Mouse (Mus musculus) mouse trophoblast stem cell (cell line): ENCODE results near the gene Ptpn23.
"Not testable (repeated sequence)": the region's sequence is repeated elsewhere in the genome, so short reads cannot be mapped to it uniquely, and the experiment has no call there.

Experiments used
- in situ Hi-C, 2 experiments: fragments of 300-500 bp; cut with MseI, MboI; formaldehyde crosslinking; loops; 2 replicates in 1 of 2; 3 replicates in 1 of 2; pipeline ENCODE4 v1.15.1; 2025

Ptpn23 gene

GRCm38 (mm10) chr9:110384369-110384929 is 23.6 kb downstream of the Ptpn23 start:
- in situ Hi-C loops, result no loop called here

- in situ Hi-C loops, result no loop called here
These were observed 26.7 kb downstream of the Ptpn23 start for GRCm38 (mm10) chr9:110381292-110381691.

- in situ Hi-C loops, result no loop called here
These were observed 27.4 kb downstream of the Ptpn23 start for GRCm38 (mm10) chr9:110380662-110381061.

DNA sequence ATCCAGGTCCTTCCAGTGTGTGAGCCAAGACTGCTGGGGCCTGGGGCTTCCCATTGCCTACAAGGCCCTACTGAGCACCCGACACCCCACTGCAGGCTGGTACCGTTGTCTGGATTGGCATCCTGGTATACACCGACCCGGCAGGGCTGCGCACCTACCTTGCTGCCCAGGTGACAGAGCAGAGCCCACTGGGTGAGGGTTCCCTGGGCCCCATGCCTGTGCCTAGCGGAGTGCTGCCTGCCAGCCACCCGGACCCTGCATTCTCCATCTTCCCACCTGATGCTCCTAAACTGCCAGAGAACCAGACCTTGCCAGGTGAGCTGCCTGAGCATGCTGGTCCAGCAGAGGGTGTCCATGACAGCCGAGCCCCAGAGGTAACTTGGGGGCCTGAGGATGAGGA is 28.7 kb downstream of the Ptpn23 start:
- in situ Hi-C loops, result no loop called here

GRCm38 (mm10) chr9:110377655-110378054 is 30.4 kb downstream of the Ptpn23 start:
- in situ Hi-C loops, result not testable (repeated sequence)

DNA sequence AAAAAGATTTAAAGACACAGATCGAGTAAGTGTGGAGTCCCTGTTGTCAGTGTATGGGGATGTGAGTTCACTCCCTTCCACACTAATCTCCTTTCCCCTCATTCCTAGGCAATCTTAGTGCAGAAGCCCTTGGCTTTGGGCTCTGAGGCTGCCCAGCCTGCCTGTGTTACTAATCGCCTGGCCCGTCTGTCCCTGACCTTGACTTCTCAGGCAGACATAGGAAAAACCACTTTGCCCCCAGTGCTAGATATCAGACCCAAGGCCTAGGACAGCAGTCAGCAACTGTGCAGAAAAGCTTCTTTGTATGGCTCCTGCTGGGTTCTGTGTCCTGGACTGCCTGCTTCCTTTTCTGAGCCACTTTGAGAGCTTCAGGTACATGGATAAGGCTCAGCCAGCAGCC is 32.3 kb downstream of the Ptpn23 start:
- in situ Hi-C loops, result no loop called here

DNA sequence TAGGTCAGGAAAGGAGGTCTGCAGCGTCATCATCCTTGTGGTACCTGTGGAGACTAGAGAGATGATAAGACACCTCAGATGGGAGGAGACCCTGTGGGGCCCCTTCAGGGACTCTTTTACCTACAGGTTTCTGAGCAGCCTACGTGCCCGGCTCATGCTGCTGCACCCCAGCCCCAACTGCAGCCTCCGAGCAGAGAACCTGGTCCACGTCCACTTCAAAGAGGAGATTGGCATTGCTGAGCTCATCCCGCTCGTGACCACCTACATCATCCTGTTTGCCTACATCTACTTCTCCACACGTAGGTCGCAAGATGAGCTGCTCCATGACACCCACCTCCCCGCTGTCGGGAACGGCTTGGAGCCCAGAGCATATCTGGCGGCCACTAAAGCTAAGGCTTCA is 34.1 kb downstream of the Ptpn23 start:
- in situ Hi-C loops, result no loop called here

GRCm38 (mm10) chr9:110369860-110370259 is 38.2 kb downstream of the Ptpn23 start:
- in situ Hi-C loops, result no loop called here

DNA sequence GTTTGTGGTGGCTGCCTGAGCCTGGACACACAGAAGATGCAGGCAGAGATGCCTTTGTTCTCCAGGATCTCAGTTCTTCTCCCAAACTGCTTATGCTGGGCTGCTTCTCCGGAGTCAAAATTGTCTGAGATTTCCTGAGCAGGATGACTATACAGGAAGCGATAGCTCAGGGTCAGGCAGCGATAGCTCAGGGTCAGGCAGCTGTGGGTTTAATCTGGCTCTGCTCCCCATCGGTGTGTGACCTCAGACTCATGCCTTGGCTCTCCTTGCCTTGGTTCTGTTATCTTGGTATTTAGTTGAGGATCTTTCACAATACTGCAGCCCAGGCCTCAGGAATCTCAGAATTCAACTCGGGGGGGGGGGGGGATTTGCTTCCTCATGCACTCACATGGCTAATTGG is 41.3 kb downstream of the Ptpn23 start:
- in situ Hi-C loops, result no loop called here

- in situ Hi-C loops, result no loop called here
These were observed 45.7 kb downstream of the Ptpn23 start for GRCm38 (mm10) chr9:110362337-110362736.

DNA sequence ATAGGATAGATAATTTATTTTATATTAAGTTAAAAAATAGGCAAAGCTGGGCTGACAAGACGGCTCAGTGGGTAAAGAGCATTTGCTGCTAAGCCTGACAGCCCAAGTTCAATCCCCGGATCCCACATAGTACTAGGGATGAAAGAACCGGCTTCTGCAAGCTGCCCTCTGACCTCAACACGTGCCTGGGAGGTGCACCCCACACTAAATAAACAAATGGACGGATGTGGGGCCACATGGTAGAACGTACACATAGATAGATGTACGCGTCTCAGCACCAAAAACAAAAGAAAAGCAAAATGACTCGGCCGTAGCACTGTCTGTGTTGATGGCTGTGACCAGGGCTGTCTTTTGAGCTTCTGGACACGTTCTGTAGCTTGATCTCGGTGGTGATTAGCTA is 46.7 kb downstream of the Ptpn23 start:
- in situ Hi-C loops, result no loop called here

DNA sequence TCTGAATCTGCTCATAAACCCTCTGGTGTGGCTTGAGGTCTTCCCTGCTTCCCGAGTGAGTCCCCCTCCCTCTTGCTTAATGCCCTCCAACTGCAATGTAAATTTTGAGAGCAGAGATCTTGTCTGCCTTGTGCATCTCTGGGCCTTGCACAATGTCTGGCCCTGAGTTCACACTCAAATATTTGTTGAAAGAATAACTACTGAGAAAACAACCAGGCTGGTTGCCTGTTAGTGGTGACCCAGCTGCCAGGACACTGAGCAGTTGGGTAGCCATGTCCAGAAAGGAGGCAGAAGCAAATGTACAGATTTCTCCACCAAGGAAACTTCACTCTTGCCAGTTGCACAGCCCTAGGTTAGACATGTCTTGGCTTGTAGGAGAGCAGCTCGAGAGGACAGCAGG is 49.7 kb downstream of the Ptpn23 start:
- in situ Hi-C loops, result no loop called here

- in situ Hi-C loops, result no loop called here
These were observed 55.9 kb downstream of the Ptpn23 start for GRCm38 (mm10) chr9:110351932-110352632.

DNA sequence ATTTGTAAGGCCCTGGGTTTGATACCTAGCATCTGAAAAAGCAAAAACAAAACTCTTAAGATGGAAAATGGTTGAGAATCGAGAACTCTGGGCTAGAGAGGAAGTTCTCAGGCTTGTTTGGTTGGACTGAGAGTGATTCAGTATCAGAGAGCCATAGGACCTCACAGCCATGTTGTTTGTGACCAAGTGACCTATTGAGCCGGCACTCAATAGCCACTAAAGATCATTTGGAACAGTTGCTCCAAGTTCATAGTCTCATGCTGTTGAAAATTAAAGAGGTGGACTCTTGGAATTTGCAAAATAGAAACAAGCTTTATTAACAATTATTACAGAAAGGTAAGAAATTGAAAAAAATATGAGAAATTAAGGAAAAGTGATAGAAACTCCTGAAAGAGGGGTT is 56.7 kb downstream of the Ptpn23 start:
- in situ Hi-C loops, result no loop called here

DNA sequence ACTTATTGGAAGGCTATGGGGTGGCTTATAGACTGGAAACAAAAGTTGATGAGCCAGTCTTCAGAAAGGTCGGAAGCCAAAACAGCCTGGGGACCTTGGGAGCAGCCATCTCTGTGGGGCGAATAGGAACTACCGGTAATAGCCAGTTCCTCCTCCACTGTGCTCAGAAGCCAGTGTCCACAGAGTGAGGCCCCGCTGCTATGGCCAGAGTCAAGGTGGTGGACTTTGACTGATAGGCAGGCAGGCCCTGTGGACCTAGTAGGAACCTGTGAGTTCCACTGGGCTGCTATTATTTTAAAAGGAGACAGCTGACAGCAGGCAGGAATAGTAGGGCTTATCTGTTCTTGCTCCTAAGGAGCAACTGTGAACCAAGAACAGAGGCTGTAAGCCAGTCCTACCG is 57.4 kb downstream of the Ptpn23 start:
- in situ Hi-C loops, result no loop called here

GRCm38 (mm10) chr9:110350188-110350587 is 57.8 kb downstream of the Ptpn23 start:
- in situ Hi-C loops, result no loop called here

GRCm38 (mm10) chr9:110348899-110349298 is 59.1 kb downstream of the Ptpn23 start:
- in situ Hi-C loops, result no loop called here

GRCm38 (mm10) chr9:110345057-110345739 is 62.8 kb downstream of the Ptpn23 start:
- in situ Hi-C loops, result no loop called here

- in situ Hi-C loops, result no loop called here
These were observed 64.2 kb downstream of the Ptpn23 start for GRCm38 (mm10) chr9:110343805-110344204.

DNA sequence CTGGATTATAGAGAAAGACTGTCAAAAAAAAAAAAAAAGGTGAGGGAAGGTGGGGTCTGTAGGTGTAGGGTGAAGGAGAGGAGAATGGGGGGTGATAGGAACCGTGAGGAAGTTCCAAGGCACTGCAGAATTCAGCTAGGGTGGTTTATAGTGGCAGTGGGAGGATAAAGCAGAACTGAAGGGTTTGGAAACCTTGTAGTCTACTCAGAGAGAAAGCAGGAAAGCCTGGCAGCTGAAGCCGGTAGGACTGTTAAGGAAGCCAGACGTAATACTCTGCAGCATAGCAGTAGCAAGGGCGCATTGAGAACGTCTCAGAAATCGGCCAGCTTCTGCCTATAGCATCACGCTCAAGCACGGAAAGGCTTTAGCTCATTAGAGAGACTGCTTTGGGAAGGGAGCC is 66.0 kb downstream of the Ptpn23 start:
- in situ Hi-C loops, result no loop called here

- in situ Hi-C loops, result no loop called here
These were observed 67.8 kb downstream of the Ptpn23 start for GRCm38 (mm10) chr9:110340037-110340750.
